Mouse (Mus musculus): ENCODE measurements around the gene E030025P04Rik. TPM values are rescaled to one million over a fixed set of nuclear protein-coding genes. Genes with fewer than 3 reads are reported as not detected.
A peak's percentile ranks its signal among the peaks of the same experiment; 100 is the strongest.

Gene E030025P04Rik
- polyA plus RNA-seq (2011; ENCODE audit: insufficient read depth, insufficient read length, low replicate concordance, missing spikeins) = not detected in 2 replicates

GRCm38 (mm10) chr11:109144236-109144635, at the start of gene E030025P04Rik:
Gene E030025P04Rik, minus strand, starts transcription at chr11:109144369.
- WGBS = 58% methylated on average over 4 of the region's 4 CpGs
- no peak within 1 kb of the TSS for H3K4me3 ChIP-seq (replicated peaks; ENCODE audit: control insufficient read depth, low read depth, low read length)
- no peak within 1 kb of the TSS for H3K27ac ChIP-seq (ENCODE audit: control insufficient read depth, insufficient read depth, low read depth, low read length, poor library complexity)
- TF ChIP-seq CTCF (IDR thresholded peaks at IDR 0.05; ENCODE audit: control insufficient read depth, insufficient read depth, low read length) (no peak), POLR2A (IDR thresholded peaks at IDR 0.05; ENCODE audit: borderline replicate concordance, control insufficient read depth, low read depth, low read length) (no peak)
- no peaks in the 10 kb centered on the region for H3K4me1 ChIP-seq (ENCODE audit: control insufficient read depth, insufficient read depth, low read length)

- 56% methylated on average over 15 of the region's 15 CpGs for WGBS
- TF ChIP-seq POLR2A (IDR thresholded peaks at IDR 0.05; ENCODE audit: borderline replicate concordance, control insufficient read depth, low read depth, low read length) (no peak), CTCF (IDR thresholded peaks at IDR 0.05; ENCODE audit: control insufficient read depth, insufficient read depth, low read length) (peak; percentile 64)
- Histone ChIP-seq H3K27ac (ENCODE audit: control insufficient read depth, insufficient read depth, low read depth, low read length, poor library complexity) (no peak overlapping the region), H3K4me3 (replicated peaks; ENCODE audit: control insufficient read depth, low read depth, low read length) (no peak overlapping the region), H3K4me1 (ENCODE audit: control insufficient read depth, insufficient read depth, low read length) (no peaks in the 10 kb centered on the region)
Measured at GRCm38 (mm10) chr11:109192673-109193557, 48.7 kb upstream of the E030025P04Rik start.

- H3K4me1 ChIP-seq (ENCODE audit: control insufficient read depth, insufficient read depth, low read length) = no peaks in the 10 kb centered on the region
- H3K4me3 ChIP-seq (replicated peaks; ENCODE audit: control insufficient read depth, low read depth, low read length) = no peak overlapping the region
- no peak overlapping the region for H3K27ac ChIP-seq (ENCODE audit: control insufficient read depth, insufficient read depth, low read depth, low read length, poor library complexity)
- 84% methylated on average over 5 of the region's 5 CpGs for WGBS
- no peak for TF ChIP-seq CTCF (IDR thresholded peaks at IDR 0.05; ENCODE audit: control insufficient read depth, insufficient read depth, low read length)
- TF ChIP-seq POLR2A (IDR thresholded peaks at IDR 0.05; ENCODE audit: borderline replicate concordance, control insufficient read depth, low read depth, low read length) = no peak
Measured at GRCm38 (mm10) chr11:109188235-109188634, 44.1 kb upstream of the E030025P04Rik start.

GRCm38 (mm10) chr11:109187631-109188184, 43.5 kb upstream of the E030025P04Rik start:
- H3K4me1 ChIP-seq (ENCODE audit: control insufficient read depth, insufficient read depth, low read length) = no peaks in the 10 kb centered on the region
- 55% methylated on average over 6 of the region's 6 CpGs for WGBS
- no peak for TF ChIP-seq POLR2A (IDR thresholded peaks at IDR 0.05; ENCODE audit: borderline replicate concordance, control insufficient read depth, low read depth, low read length)
- TF ChIP-seq CTCF (IDR thresholded peaks at IDR 0.05; ENCODE audit: control insufficient read depth, insufficient read depth, low read length) = no peak
- H3K27ac ChIP-seq (ENCODE audit: control insufficient read depth, insufficient read depth, low read depth, low read length, poor library complexity) = no peak overlapping the region
- H3K4me3 ChIP-seq (replicated peaks; ENCODE audit: control insufficient read depth, low read depth, low read length) = no peak overlapping the region

GRCm38 (mm10) chr11:109181118-109181517, 36.9 kb upstream of the E030025P04Rik start:
- TF ChIP-seq POLR2A (IDR thresholded peaks at IDR 0.05; ENCODE audit: borderline replicate concordance, control insufficient read depth, low read depth, low read length) (no peak), CTCF (IDR thresholded peaks at IDR 0.05; ENCODE audit: control insufficient read depth, insufficient read depth, low read length) (no peak)
- no peak overlapping the region for H3K27ac ChIP-seq (ENCODE audit: control insufficient read depth, insufficient read depth, low read depth, low read length, poor library complexity)
- no peaks in the 10 kb centered on the region for H3K4me1 ChIP-seq (ENCODE audit: control insufficient read depth, insufficient read depth, low read length)
- no peak overlapping the region for H3K4me3 ChIP-seq (replicated peaks; ENCODE audit: control insufficient read depth, low read depth, low read length)
- 59% methylated on average over 7 of the region's 7 CpGs for WGBS

- no peak overlapping the region for H3K4me3 ChIP-seq (replicated peaks; ENCODE audit: control insufficient read depth, low read depth, low read length)
- 76% methylated on average over 11 of the region's 11 CpGs for WGBS
- no peaks in the 10 kb centered on the region for H3K4me1 ChIP-seq (ENCODE audit: control insufficient read depth, insufficient read depth, low read length)
Measured at GRCm38 (mm10) chr11:109180290-109180689, 36.1 kb upstream of the E030025P04Rik start.

GRCm38 (mm10) chr11:109178788-109179518, 34.8 kb upstream of the E030025P04Rik start:
- H3K27ac ChIP-seq (ENCODE audit: control insufficient read depth, insufficient read depth, low read depth, low read length, poor library complexity) = no peak overlapping the region
- 59% methylated on average over 8 of the region's 8 CpGs for WGBS
- TF ChIP-seq POLR2A (IDR thresholded peaks at IDR 0.05; ENCODE audit: borderline replicate concordance, control insufficient read depth, low read depth, low read length) (no peak), CTCF (IDR thresholded peaks at IDR 0.05; ENCODE audit: control insufficient read depth, insufficient read depth, low read length) (no peak)
- H3K4me3 ChIP-seq (replicated peaks; ENCODE audit: control insufficient read depth, low read depth, low read length) = no peak overlapping the region
- no peaks in the 10 kb centered on the region for H3K4me1 ChIP-seq (ENCODE audit: control insufficient read depth, insufficient read depth, low read length)

More at GRCm38 (mm10) chr11:109180290-109180689, 36.1 kb upstream of the E030025P04Rik start:
- no peak overlapping the region for H3K27ac ChIP-seq (ENCODE audit: control insufficient read depth, insufficient read depth, low read depth, low read length, poor library complexity)
- TF ChIP-seq CTCF (IDR thresholded peaks at IDR 0.05; ENCODE audit: control insufficient read depth, insufficient read depth, low read length) = no peak
- no peak for TF ChIP-seq POLR2A (IDR thresholded peaks at IDR 0.05; ENCODE audit: borderline replicate concordance, control insufficient read depth, low read depth, low read length)
